Mouse (Mus musculus) lung, embryonic 14.5 days (tissue): ENCODE results near the gene Dok3. TPM values are rescaled to one million over a fixed set of nuclear protein-coding genes. Genes with fewer than 3 reads are reported as not detected.

ENCODE experiments used
- ATAC-seq: fragments of 200-750 bp; cut with Nextera tagmentation; 2 replicates; pipeline ENCODE4 v1.8.0; 2017; ENCODE audit warnings: mild to moderate bottlenecking, moderate TSS enrichment, moderate library complexity; ENCODE audit not compliant: insufficient read depth
- DNase-seq: peaks from one replicate; pipeline ENCODE4 v3.0.0-alpha.2; 2015
- H3K27ac ChIP-seq: fragments of 300-500 bp; sonication (generic); 2 replicates; pipeline ENCODE4 v1.5.1; 2014; ENCODE audit warnings: low read depth, mild to moderate bottlenecking, moderate library complexity
- H3K27me3 ChIP-seq: fragments of 300-500 bp; sonication (generic); 2 replicates; pipeline ENCODE4 v1.6.1; 2014; ENCODE audit warnings: low read length, control low read depth; ENCODE audit not compliant: insufficient read depth
- H3K36me3 ChIP-seq: fragments of 300-500 bp; sonication (generic); 2 replicates; pipeline ENCODE4 v1.6.1; 2014; ENCODE audit warnings: control low read depth; ENCODE audit not compliant: insufficient read depth
- H3K4me1 ChIP-seq: fragments of 300-500 bp; sonication (generic); 2 replicates; pipeline ENCODE4 v1.6.1; 2014; ENCODE audit warnings: antibody characterized with exemption, control low read depth; ENCODE audit not compliant: insufficient read depth
- H3K4me2 ChIP-seq: fragments of 300-500 bp; sonication (generic); 2 replicates; pipeline ENCODE4 v1.6.1; 2014; ENCODE audit warnings: mild to moderate bottlenecking
- H3K4me3 ChIP-seq: fragments of 300-500 bp; sonication (generic); 2 replicates; pipeline ENCODE4 v1.5.1; 2014; ENCODE audit warnings: low read depth, low read length
- H3K9ac ChIP-seq: fragments of 300-500 bp; sonication (generic); 2 replicates; pipeline ENCODE4 v1.6.1; 2014
- H3K9me3 ChIP-seq: fragments of 300-500 bp; sonication (generic); 2 replicates; pipeline ENCODE4 v1.6.1; 2016; ENCODE audit warnings: low read depth, low read length, control low read depth
- CTCF ChIP-seq: IDR thresholded peaks from 2 replicates; pipeline ENCODE4 v1.5.1; 2016; ENCODE audit warnings: antibody characterized with exemption, low read depth
- WGBS: fragments of 180-500 bp; shearing (Covaris S2); extraction: QIAGEN DNeasy Blood & Tissue Kit; methylation state at CpG from one replicate; pipeline ENCODE4 v1.1.7; 2014; 5-methylcytosine and 5-hydroxymethylcytosine counted together
- polyA plus RNA-seq: library from polyadenylated mRNA; unstranded; fragments of >200 nt; fragmentation: Nextera tagmentation; extraction: Ambion mirVana; gene quantifications from 2 replicates; pipeline ENCODE4 v1.2.1, GENCODE M21; 2014

Dok3 gene
- polyA plus RNA-seq, 1 experiment from 2014 or later, result 2.6 TPM

- TF ChIP-seq CTCF, result no peak
- no peak overlapping the region for H3K27ac ChIP-seq
- peaks cover 19% of the 10 kb centered on the region for H3K4me1 ChIP-seq
- no peaks in the 10 kb centered on the region for H3K27me3 ChIP-seq
- peaks cover 47% of the 10 kb centered on the region for H3K36me3 ChIP-seq
- 45% methylated on average over 15 of the region's 15 CpGs for WGBS
- no peaks in the 10 kb centered on the region for H3K9me3 ChIP-seq
- DNase-seq (peak; percentile 23), ATAC-seq (no peak)
- H3K9ac ChIP-seq, result no peak overlapping the region
- H3K4me2 ChIP-seq, result peak overlapping the region; percentile 27; the same call in 1 of the 2 replicates
- H3K4me3 ChIP-seq, result no peak overlapping the region
Observed at GRCm38 (mm10) chr13:55483593-55483992, 45.5 kb downstream of the Dok3 start.

GRCm38 (mm10) chr13:55483071-55483470 is 46.0 kb downstream of the Dok3 start:
- 0 out of 2 replicates have a peak overlapping the region, but pooled peaks have one; percentile 9 for H3K27ac ChIP-seq

GRCm38 (mm10) chr13:55482542-55482941 is 46.6 kb downstream of the Dok3 start:
- Histone ChIP-seq H3K9me3 (no peaks in the 10 kb centered on the region), H3K27ac (0 out of 2 replicates have a peak overlapping the region, but pooled peaks have one; percentile 9), H3K4me2 (no peak overlapping the region), H3K27me3 (no peaks in the 10 kb centered on the region), H3K36me3 (peaks cover 56% of the 10 kb centered on the region), H3K9ac (no peak overlapping the region), H3K4me1 (peaks cover 19% of the 10 kb centered on the region), H3K4me3 (no peak overlapping the region)
- TF ChIP-seq CTCF, result peak; percentile 40; the same call in 1 of the 2 replicates
- DNase-seq (peak; percentile 54), ATAC-seq (no peak)
- 56% methylated on average over 7 of the region's 7 CpGs for WGBS

More at GRCm38 (mm10) chr13:55483071-55483470, 46.0 kb downstream of the Dok3 start:
- Histone ChIP-seq H3K4me3 (no peak overlapping the region), H3K4me2 (no peak overlapping the region; the same call in 1 of the 2 replicates), H3K4me1 (peaks cover 19% of the 10 kb centered on the region), H3K9me3 (no peaks in the 10 kb centered on the region), H3K9ac (0 out of 2 replicates have a peak overlapping the region, but pooled peaks have one; percentile 5), H3K27me3 (no peaks in the 10 kb centered on the region), H3K36me3 (peaks cover 50% of the 10 kb centered on the region)
- ATAC-seq (no peak), DNase-seq (no peak)
- WGBS, result 27% methylated on average over 9 of the region's 9 CpGs
- TF ChIP-seq CTCF, result no peak

GRCm38 (mm10) chr13:55479929-55480328 is 49.2 kb downstream of the Dok3 start:
- Histone ChIP-seq H3K4me2 (no peak overlapping the region), H3K9me3 (no peaks in the 10 kb centered on the region), H3K4me1 (0 out of 2 replicates have a peak, but pooled peaks cover 5% of the 10 kb centered on the region), H3K27me3 (0 out of 2 replicates have a peak, but pooled peaks cover 2% of the 10 kb centered on the region), H3K4me3 (no peak overlapping the region), H3K36me3 (peaks cover 77% of the 10 kb centered on the region), H3K27ac (no peak overlapping the region), H3K9ac (no peak overlapping the region)
- no peak for TF ChIP-seq CTCF
- DNase-seq (no peak), ATAC-seq (no peak)

- Histone ChIP-seq H3K4me1 (no peaks in the 10 kb centered on the region), H3K9me3 (no peaks in the 10 kb centered on the region), H3K4me3 (no peak overlapping the region), H3K27ac (no peak overlapping the region), H3K36me3 (peaks cover 86% of the 10 kb centered on the region), H3K4me2 (no peak overlapping the region), H3K27me3 (0 out of 2 replicates have a peak, but pooled peaks cover 6% of the 10 kb centered on the region), H3K9ac (no peak overlapping the region)
- ATAC-seq (no peak), DNase-seq (no peak)
- 75% methylated on average over 7 of the region's 7 CpGs for WGBS
- TF ChIP-seq CTCF, result no peak
Observed at GRCm38 (mm10) chr13:55479008-55479407, 50.1 kb downstream of the Dok3 start.

- Histone ChIP-seq H3K9ac (no peak overlapping the region), H3K4me1 (no peaks in the 10 kb centered on the region), H3K36me3 (peaks cover 92% of the 10 kb centered on the region), H3K9me3 (no peaks in the 10 kb centered on the region), H3K4me3 (no peak overlapping the region), H3K27me3 (0 out of 2 replicates have a peak, but pooled peaks cover 8% of the 10 kb centered on the region), H3K4me2 (no peak overlapping the region), H3K27ac (no peak overlapping the region)
- DNase-seq, result peak; percentile 60
- WGBS, result 54% methylated on average over 5 of the region's 5 CpGs
- no peak for ATAC-seq
- TF ChIP-seq CTCF, result peak; percentile 59
Observed at GRCm38 (mm10) chr13:55478036-55478435, 51.1 kb downstream of the Dok3 start.

GRCm38 (mm10) chr13:55477492-55477891 is 51.6 kb downstream of the Dok3 start:
- no peak for TF ChIP-seq CTCF
- H3K36me3 ChIP-seq, result peaks cover 87% of the 10 kb centered on the region
- ATAC-seq, result no peak
- no peak overlapping the region for H3K9ac ChIP-seq
- 0 out of 2 replicates have a peak, but pooled peaks cover 8% of the 10 kb centered on the region for H3K27me3 ChIP-seq
- H3K4me2 ChIP-seq, result no peak overlapping the region
- no peak overlapping the region for H3K4me3 ChIP-seq
- no peak overlapping the region for H3K27ac ChIP-seq
- WGBS, result 71% methylated on average over 16 of the region's 16 CpGs
- DNase-seq, result no peak
- H3K9me3 ChIP-seq, result no peaks in the 10 kb centered on the region
- H3K4me1 ChIP-seq, result no peaks in the 10 kb centered on the region
